Mouse (Mus musculus) hindbrain, embryonic 14.5 days (tissue): ENCODE measurements around the gene Cab39l. TPM values are rescaled to one million over a fixed set of nuclear protein-coding genes. Genes with fewer than 3 reads are reported as not detected.
"Not testable (repeated sequence)": the region's sequence is repeated elsewhere in the genome, so short reads cannot be mapped to it uniquely, and the experiment has no call there.

ENCODE experiments used
- ATAC-seq: fragments of 200-750 bp; cut with Nextera tagmentation; 2 replicates; pipeline ENCODE4 v1.8.0; 2017; ENCODE audit warnings: moderate number of reproducible peaks, mild to moderate bottlenecking, moderate TSS enrichment, moderate library complexity; ENCODE audit not compliant: low FRiP score
- DNase-seq: peaks from one replicate; pipeline ENCODE4 v3.0.0-alpha.2; 2015; ENCODE audit warnings: low spot score
- H3K27ac ChIP-seq: fragments of 300-500 bp; sonication (generic); 2 replicates; pipeline ENCODE4 v1.5.1; 2014; ENCODE audit warnings: mild to moderate bottlenecking, moderate library complexity
- H3K27me3 ChIP-seq: fragments of 300-500 bp; sonication (generic); 2 replicates; pipeline ENCODE4 v1.6.1; 2014; ENCODE audit warnings: mild to moderate bottlenecking, low read length, mixed read lengths; ENCODE audit not compliant: control insufficient read depth, insufficient read depth
- H3K36me3 ChIP-seq: fragments of 300-500 bp; sonication (generic); replicated peaks from 2 replicates; pipeline ENCODE4 v1.6.1; 2014; ENCODE audit not compliant: control insufficient read depth, insufficient read depth
- H3K4me1 ChIP-seq: fragments of 300-500 bp; sonication (generic); replicated peaks from 2 replicates; pipeline ENCODE4 v1.6.1; 2014; ENCODE audit warnings: antibody characterized with exemption, low read length, mixed read lengths; ENCODE audit not compliant: control insufficient read depth, insufficient read depth
- H3K4me2 ChIP-seq: fragments of 300-500 bp; sonication (generic); replicated peaks from 2 replicates; pipeline ENCODE4 v1.6.1; 2014; ENCODE audit warnings: mild to moderate bottlenecking, moderate library complexity
- H3K4me3 ChIP-seq: fragments of 300-500 bp; sonication (generic); replicated peaks from 2 replicates; pipeline ENCODE4 v1.5.1; 2014; ENCODE audit warnings: mild to moderate bottlenecking, low read length
- H3K9ac ChIP-seq: fragments of 300-500 bp; sonication (generic); 2 replicates; pipeline ENCODE4 v1.6.1; 2014
- H3K9me3 ChIP-seq: fragments of 300-500 bp; sonication (generic); 2 replicates; pipeline ENCODE4 v1.6.1; 2016; ENCODE audit warnings: low read length; ENCODE audit not compliant: control insufficient read depth
- WGBS: fragments of 180-500 bp; shearing (Covaris S2); extraction: QIAGEN DNeasy Blood & Tissue Kit; methylation state at CpG from one replicate; pipeline ENCODE4 v1.1.7; 2014; 5-methylcytosine and 5-hydroxymethylcytosine counted together
- polyA plus RNA-seq: library from polyadenylated mRNA; unstranded; fragments of >200 nt; fragmentation: Nextera tagmentation; extraction: Ambion mirVana; gene quantifications from 2 replicates; pipeline ENCODE4 v1.2.1, GENCODE M21; 2014

Cab39l gene
- polyA plus RNA-seq = 32.2 and 33.4 TPM in 2 replicates

DNA sequence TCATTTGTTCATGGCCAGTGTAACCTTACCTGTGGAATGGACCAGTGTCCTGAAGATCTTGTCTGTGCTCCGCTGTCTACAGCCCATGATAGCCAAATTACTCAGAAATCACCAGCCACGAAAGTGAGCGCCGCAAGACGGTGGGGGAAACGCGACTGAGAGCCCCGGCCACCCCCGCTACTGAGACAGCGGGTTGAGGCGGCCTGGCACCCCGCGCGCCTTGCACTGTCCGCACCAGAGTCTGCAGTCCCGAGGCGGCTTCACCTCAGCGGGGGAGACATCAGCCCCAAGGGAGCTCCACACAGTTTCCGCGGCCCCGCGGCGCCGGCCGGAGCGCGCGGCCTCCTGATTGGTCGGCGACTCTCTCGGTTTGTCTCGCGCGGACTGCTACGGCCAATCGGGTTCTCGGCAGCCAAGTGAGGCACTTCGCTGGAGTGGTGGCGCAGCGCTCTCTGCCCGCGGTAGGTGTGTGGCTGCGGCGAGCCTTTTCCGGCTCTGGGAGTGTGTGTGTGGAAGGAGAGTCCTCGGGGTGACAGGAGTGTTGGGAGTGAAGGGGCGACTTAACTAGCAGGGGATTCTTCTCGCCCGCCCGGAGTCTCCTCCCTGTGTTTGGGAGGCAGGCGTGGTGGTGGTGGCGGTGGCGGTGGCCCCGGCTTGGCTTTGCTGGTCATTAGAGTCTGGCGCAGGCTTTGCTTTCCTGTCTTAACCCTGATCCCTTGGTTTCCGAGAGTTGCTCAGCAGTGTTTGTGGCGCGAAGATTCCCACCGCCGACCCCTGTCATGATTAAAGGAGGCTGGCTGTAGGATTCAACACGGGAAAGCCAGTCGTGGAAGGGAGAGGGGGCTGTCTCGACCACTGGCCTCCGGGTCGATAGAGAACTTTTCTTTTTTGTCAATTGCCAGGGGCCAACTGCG is at the start of gene Cab39l, which contains the start of gene Setdb2:
Gene Cab39l (plus strand): TSS at position 415 of the 914 bp plus-strand sequence.
Gene Setdb2 (minus strand): TSS at position 327 of the 914 bp plus-strand sequence.
- Histone ChIP-seq H3K4me3 (peak within 1 kb of the TSS; percentile 79), H3K27me3 (no peaks in the 10 kb centered on the region), H3K4me1 (peaks cover 5% of the 10 kb centered on the region), H3K9me3 (no peaks in the 10 kb centered on the region), H3K27ac (peak within 1 kb of the TSS; percentile 69), H3K36me3 (no peaks in the 10 kb centered on the region), H3K9ac (peak within 1 kb of the TSS; percentile 62), H3K4me2 (peak within 1 kb of the TSS; percentile 92)
- DNase-seq (peak; percentile 87), ATAC-seq (peak; percentile 100)
- under 1% methylated on average over 66 of the region's 66 CpGs for WGBS

DNA sequence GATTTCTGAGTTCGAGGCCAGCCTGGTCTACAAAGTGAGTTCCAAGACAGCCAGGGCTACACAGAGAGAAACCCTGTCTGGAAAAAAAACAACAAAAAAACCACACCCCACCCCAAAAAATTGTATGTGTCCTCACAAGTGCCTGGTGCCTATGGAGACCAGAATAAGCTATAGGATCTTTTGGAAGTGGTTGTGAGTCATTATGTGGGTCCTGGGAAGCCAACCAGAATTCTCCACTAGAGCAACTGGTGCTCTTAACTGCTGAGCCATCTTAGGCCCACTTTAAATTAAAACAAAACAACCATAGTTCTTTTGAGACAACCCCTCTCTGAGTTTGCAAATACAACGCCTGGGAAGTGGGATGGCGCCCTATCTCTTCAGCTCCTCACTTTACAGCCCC is 45.5 kb upstream of the Cab39l start, which contains the start of gene Phf11c:
Gene Phf11c (minus strand): TSS at position 101 of the 400 bp plus-strand sequence.
- H3K36me3 ChIP-seq = no peaks in the 10 kb centered on the region
- no peak within 1 kb of the TSS for H3K9ac ChIP-seq
- H3K9me3 ChIP-seq = no peaks in the 10 kb centered on the region
- no peak within 1 kb of the TSS for H3K4me3 ChIP-seq
- WGBS = 90% methylated on average over 3 of the region's 3 CpGs
- H3K27me3 ChIP-seq = no peaks in the 10 kb centered on the region
- ATAC-seq (no peak), DNase-seq (no peak)
- H3K27ac ChIP-seq = no peak within 1 kb of the TSS
- H3K4me1 ChIP-seq = no peaks in the 10 kb centered on the region
- no peak within 1 kb of the TSS for H3K4me2 ChIP-seq

DNA sequence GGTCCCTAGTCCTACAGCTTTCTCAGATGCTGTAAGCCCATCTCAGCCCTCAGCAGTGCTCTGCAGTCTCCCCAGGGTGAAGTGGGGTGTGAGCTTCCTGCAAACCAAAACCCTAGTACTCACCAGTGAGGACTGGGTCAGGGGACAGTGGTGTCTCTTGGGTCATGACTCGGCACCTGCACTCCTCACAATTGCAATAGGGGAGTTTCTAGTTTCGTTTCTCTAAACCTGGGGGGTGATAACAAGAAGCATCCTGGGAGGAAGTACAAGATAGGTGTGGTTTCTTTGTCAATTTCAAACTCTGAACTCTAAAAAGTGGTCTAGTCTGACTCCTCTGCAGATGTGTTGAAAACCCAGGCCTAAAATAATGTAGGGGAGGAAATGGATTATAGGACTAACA is 43.8 kb upstream of the Cab39l start:
- no peak for DNase-seq

DNA sequence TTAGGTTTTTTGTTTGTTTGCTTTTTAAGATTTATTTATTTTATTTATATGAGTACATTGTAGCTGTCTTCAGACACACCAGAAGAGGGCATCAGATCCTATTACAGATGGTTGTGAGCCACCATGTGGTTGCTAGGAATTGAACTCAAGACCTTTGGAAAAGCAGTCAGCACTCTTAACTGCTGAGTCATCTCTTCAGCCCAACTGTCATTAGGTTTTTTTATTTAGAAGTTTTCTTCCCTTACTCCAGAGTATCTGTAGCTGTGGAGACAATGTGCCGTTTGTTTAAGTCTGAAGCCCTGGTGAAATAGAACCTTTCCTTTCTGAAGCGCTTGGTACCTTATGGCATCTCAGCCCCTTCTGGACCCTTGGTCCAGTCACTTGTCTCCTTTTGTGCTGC is 25.8 kb upstream of the Cab39l start:
- H3K9ac ChIP-seq, H3K9me3 ChIP-seq, H3K27ac ChIP-seq, ATAC-seq, H3K27me3 ChIP-seq, H3K4me1 ChIP-seq, H3K4me3 ChIP-seq, H3K4me2 ChIP-seq, DNase-seq: not testable (repeated sequence)
- peaks cover 25% of the 10 kb centered on the region for H3K36me3 ChIP-seq
- WGBS = 98% methylated on average over 2 of the region's 2 CpGs

More for the DNA sequence above, 43.8 kb upstream of the Cab39l start:
- H3K36me3 ChIP-seq = peaks cover 4% of the 10 kb centered on the region
- H3K4me3 ChIP-seq = no peak overlapping the region
- no peak overlapping the region for H3K4me2 ChIP-seq
- H3K9me3 ChIP-seq = no peaks in the 10 kb centered on the region
- no peaks in the 10 kb centered on the region for H3K4me1 ChIP-seq
- ATAC-seq = no peak
- no peak overlapping the region for H3K27ac ChIP-seq
- WGBS = 84% methylated on average over 2 of the region's 2 CpGs
- no peaks in the 10 kb centered on the region for H3K27me3 ChIP-seq
- H3K9ac ChIP-seq = no peak overlapping the region

DNA sequence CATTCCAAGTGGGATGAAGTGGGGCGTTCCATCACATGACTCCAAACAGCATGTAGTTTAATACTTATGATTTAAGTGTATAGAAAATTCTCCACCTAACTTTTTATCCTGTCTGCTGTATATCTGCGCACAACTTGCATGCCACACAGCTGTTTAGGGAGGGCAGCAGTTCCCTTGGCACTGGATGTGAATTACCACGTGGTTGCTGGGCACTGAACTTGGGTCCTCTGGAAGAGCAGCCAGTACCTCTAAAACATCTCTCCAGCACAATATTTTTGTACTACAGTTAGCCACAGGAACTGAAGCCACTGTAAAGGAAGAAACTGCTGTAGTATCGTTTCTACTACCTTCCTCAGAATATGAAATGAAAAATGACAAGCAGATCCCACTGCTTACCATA is 22.6 kb upstream of the Cab39l start:
- H3K9me3 ChIP-seq = no peaks in the 10 kb centered on the region
- H3K4me3 ChIP-seq = no peak overlapping the region
- DNase-seq (no peak), ATAC-seq (no peak)
- no peak overlapping the region for H3K9ac ChIP-seq
- no peaks in the 10 kb centered on the region for H3K4me1 ChIP-seq
- 92% methylated on average over 4 of the region's 4 CpGs for WGBS
- no peaks in the 10 kb centered on the region for H3K27me3 ChIP-seq
- H3K4me2 ChIP-seq = no peak overlapping the region
- H3K27ac ChIP-seq = no peak overlapping the region
- H3K36me3 ChIP-seq = peaks cover 25% of the 10 kb centered on the region

DNA sequence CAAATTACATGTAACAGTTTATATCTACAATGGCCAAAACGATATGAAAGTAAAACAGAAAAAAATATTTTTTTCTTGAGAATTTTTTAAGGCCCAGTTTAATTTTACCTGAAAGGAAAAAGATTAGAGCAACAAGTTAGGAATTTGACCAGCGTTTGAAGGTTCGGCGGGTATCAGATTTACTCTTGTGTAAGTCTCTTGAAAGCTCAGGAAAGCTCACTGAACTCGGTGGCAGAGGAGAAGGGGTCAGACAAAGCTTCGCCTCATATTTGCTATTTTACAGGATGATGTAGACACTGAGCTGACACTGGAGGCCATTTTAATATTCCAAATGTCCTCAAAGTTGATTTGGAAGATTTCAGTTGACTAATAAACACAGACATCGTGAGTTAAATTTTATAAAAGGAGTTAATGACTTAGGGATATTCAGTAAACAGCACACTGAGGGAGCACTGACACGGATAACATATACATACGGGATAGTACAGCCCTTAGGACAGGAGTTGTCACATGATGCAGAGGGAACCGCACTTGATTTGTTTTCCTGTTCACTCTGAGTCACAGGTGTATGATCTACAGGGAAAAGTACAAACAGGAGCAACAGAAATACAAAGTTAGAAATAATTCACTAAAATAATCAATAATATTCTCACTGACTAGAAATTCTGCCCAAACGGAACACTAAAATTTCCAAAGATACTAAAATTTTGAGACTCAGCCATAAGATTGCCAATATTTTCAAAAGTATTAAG is 17.7 kb upstream of the Cab39l start:
- no peak for ATAC-seq
- H3K4me1 ChIP-seq = no peaks in the 10 kb centered on the region
- no peaks in the 10 kb centered on the region for H3K27me3 ChIP-seq
- no peak for DNase-seq
- H3K4me2 ChIP-seq = no peak overlapping the region
- no peak overlapping the region for H3K27ac ChIP-seq
- 0 out of 2 replicates have a peak, but pooled peaks cover 7% of the 10 kb centered on the region for H3K36me3 ChIP-seq
- no peak overlapping the region for H3K9ac ChIP-seq
- WGBS = 91% methylated on average over 11 of the region's 11 CpGs
- H3K9me3 ChIP-seq = no peaks in the 10 kb centered on the region
- H3K4me3 ChIP-seq = no peak overlapping the region

DNA sequence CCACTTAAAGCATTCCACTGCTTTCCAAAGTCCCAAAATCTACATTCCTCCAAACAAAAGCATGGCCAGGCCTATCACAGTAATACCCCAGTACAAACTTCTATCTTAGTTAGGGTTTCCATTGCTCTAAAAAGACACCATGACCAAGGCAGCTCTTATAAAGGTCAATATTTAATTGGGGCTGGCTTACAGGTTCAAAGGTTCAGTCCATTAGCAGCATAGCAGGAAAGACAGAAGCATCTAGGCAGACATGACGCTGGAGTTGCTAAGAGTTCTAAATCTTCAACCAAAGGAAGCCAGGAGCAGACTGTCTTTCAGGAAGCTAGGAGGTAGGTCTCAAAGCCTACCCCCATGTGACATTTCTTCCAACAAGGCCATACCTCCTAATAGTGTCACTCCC is 10.2 kb upstream of the Cab39l start:
- ATAC-seq (no peak), DNase-seq (no peak)
- H3K9me3 ChIP-seq = no peaks in the 10 kb centered on the region
- H3K27me3 ChIP-seq = no peaks in the 10 kb centered on the region
- no peaks in the 10 kb centered on the region for H3K4me1 ChIP-seq
- H3K9ac ChIP-seq = no peak overlapping the region
- H3K36me3 ChIP-seq = no peaks in the 10 kb centered on the region
- H3K27ac ChIP-seq = no peak overlapping the region
- H3K4me3 ChIP-seq = no peak overlapping the region
- H3K4me2 ChIP-seq = no peak overlapping the region
- whole genome bisulfite sequencing = 96% methylated on average over 1 of the region's 1 CpGs

DNA sequence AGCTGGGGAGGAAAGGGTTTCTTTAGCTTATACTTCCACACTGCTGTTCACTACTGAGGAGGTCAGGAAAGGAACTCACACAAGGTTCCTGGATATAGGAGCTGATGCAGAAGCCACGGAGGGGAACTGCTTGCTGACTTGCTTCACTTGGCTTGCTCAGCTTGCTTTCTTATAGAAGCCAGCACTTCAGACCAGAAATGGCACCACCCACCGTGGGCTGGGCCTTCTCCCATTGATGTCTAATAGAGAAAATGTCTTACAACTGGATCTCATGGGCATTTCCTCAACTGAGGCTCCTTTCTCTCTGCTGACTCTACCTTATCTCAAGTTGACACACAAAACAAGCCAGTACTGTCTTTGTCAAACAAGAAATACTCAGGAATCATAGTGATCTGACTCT is 6.9 kb upstream of the Cab39l start:
- ATAC-seq = no peak
- no peaks in the 10 kb centered on the region for H3K36me3 ChIP-seq
- no peak overlapping the region for H3K27ac ChIP-seq
- DNase-seq = no peak
- 71% methylated on average over 2 of the region's 2 CpGs for WGBS
- H3K4me3 ChIP-seq = no peak overlapping the region
- H3K27me3 ChIP-seq = no peaks in the 10 kb centered on the region
- no peak overlapping the region for H3K9ac ChIP-seq
- no peak overlapping the region for H3K4me2 ChIP-seq
- no peaks in the 10 kb centered on the region for H3K4me1 ChIP-seq
- H3K9me3 ChIP-seq = no peaks in the 10 kb centered on the region

DNA sequence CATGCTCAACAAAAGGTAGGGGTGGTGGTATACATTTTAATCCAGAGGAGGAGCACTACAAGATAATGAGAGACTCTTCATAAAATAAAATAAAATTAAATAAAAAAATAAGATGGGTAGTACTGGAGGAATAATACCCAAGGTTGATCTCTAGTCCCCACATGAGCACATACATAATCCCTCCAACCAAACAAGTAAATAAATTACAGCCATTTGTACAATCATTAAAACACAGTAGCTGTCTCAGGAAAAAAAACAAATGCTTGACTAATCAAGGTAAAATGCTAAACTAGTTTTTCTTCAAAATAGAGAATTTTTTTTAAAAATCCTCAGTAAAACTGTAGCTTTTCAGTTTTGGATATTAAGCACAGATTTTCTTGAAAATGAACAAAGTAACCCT is 5.6 kb upstream of the Cab39l start:
- H3K4me2 ChIP-seq = no peak overlapping the region
- no peak for ATAC-seq

More for the DNA sequence above, 5.6 kb upstream of the Cab39l start:
- H3K9me3 ChIP-seq = no peaks in the 10 kb centered on the region
- H3K27me3 ChIP-seq = no peaks in the 10 kb centered on the region
- no peak overlapping the region for H3K27ac ChIP-seq
- no peak for DNase-seq
- H3K9ac ChIP-seq = no peak overlapping the region
- peaks cover 5% of the 10 kb centered on the region for H3K4me1 ChIP-seq
- H3K36me3 ChIP-seq = no peaks in the 10 kb centered on the region
- no peak overlapping the region for H3K4me3 ChIP-seq
